24 mouse cellular contexts compared by ENCODE assay signal in genomic region chr13:30787556-30787955, GRCm38 (mm10). TPM values are rescaled to one million over a fixed set of nuclear protein-coding genes. Genes with fewer than 3 reads are reported as not detected.
DNase-seq lines count a peak whose midpoint lies in the region; ATAC-seq lines count a peak whose summit lies in the region.
"Had no signal": no experiment of that assay in that cellular context is flagged by ENCODE, and none has a peak within 500 bp of the region (broad histone marks: within the 10 kb centered on the region; RNA-seq: fewer than 3 reads in every experiment).

No protein-coding gene starts in this region.

- H3K9ac ChIP-seq in intestine, embryonic 14.5 days (ENCODE audit: low read length) = no peak overlapping the region
- no peak overlapping the region for H3K9ac ChIP-seq in intestine, embryonic 16.5 days (ENCODE audit: low read depth, low read length)
- H3K9ac ChIP-seq: forebrain, embryonic 15.5 days; hindbrain, embryonic 13.5 days; kidney, embryonic 15.5 days; midbrain, embryonic 13.5 days had no signal

- H3K4me3 ChIP-seq in intestine, embryonic 14.5 days (ENCODE audit: low read depth, low read length) = no peak overlapping the region
- H3K4me3 ChIP-seq in intestine, embryonic 16.5 days (ENCODE audit: low read length) = no peak overlapping the region
- no peak overlapping the region for H3K4me3 ChIP-seq in macrophage (ENCODE audit: inconsistent target)
- H3K4me3 ChIP-seq: forebrain, embryonic 15.5 days; hindbrain, embryonic 13.5 days; kidney, embryonic 15.5 days; midbrain, embryonic 13.5 days had no signal

- H3K4me2 ChIP-seq in intestine, embryonic 14.5 days (ENCODE audit: low read length) = no peak overlapping the region
- H3K4me2 ChIP-seq in intestine, embryonic 16.5 days (ENCODE audit: low read depth, low read length) = no peak overlapping the region
- H3K4me2 ChIP-seq: forebrain, embryonic 15.5 days; hindbrain, embryonic 13.5 days; kidney, embryonic 15.5 days; midbrain, embryonic 13.5 days had no signal

- no peak for ATAC-seq in CD4-positive, CD25-positive, alpha-beta regulatory T cell, adult 4 months
- no peak for ATAC-seq in intestine, embryonic 14.5 days (replicated peaks; ENCODE audit: low FRiP score, low TSS enrichment, low read depth)
- ATAC-seq in intestine, embryonic 16.5 days = no peak
- ATAC-seq: midbrain, embryonic 13.5 days had no signal

- DNase-seq in CD4-positive, CD25-positive, alpha-beta regulatory T cell, adult 2 months (ENCODE audit: low read depth, low spot score) = peak; percentile 32
- peak; percentile 33 for DNase-seq in intestine, embryonic 14.5 days (ENCODE audit: low spot score)
- DNase-seq in retina, postnatal 1 day = peak; percentile 11
- no peak for DNase-seq in retina, embryonic 14.5 days (ENCODE audit: low spot score)
- DNase-seq in right cerebral cortex, postnatal 4 days = no peak
- DNase-seq: adrenal gland, postnatal 14 days; cerebellum, adult 9-10 months; gastrocnemius, postnatal 25 days; kidney, adult 11 months; kidney, postnatal 4 days; lung, adult 18-20 months; lung, postnatal 10 days; right cerebral cortex, postnatal 14 days; spleen, adult 18-20 months; thymus, postnatal 25 days had no signal

- H3K4me1 ChIP-seq in intestine, embryonic 14.5 days (replicated peaks; ENCODE audit: control insufficient read depth, insufficient read depth, low read length) = no peaks in the 10 kb centered on the region
- no peaks in the 10 kb centered on the region for H3K4me1 ChIP-seq in intestine, embryonic 16.5 days (ENCODE audit: control insufficient read depth, insufficient read depth, low read length)
- H3K4me1 ChIP-seq: forebrain, embryonic 15.5 days; hindbrain, embryonic 13.5 days; midbrain, embryonic 13.5 days had no signal

- H3K79me2 ChIP-seq in macrophage (ENCODE audit: inconsistent target) = no peaks in the 10 kb centered on the region

- no peak overlapping the region for H3K27ac ChIP-seq in intestine, embryonic 14.5 days (ENCODE audit: low read depth)
- H3K27ac ChIP-seq in intestine, embryonic 16.5 days (ENCODE audit: low read length) = no peak overlapping the region
- 0 out of 2 replicates have a peak overlapping the region, but pooled peaks have one; percentile 15 for H3K27ac ChIP-seq in macrophage
- H3K27ac ChIP-seq: forebrain, embryonic 15.5 days; hindbrain, embryonic 13.5 days; kidney, embryonic 15.5 days; midbrain, embryonic 13.5 days had no signal

- no peaks in the 10 kb centered on the region for H3K27me3 ChIP-seq in intestine, embryonic 14.5 days (replicated peaks; ENCODE audit: control insufficient read depth, insufficient read depth, low read length)
- no peaks in the 10 kb centered on the region for H3K27me3 ChIP-seq in intestine, embryonic 16.5 days (replicated peaks; ENCODE audit: control insufficient read depth, insufficient read depth, low read length)
- H3K27me3 ChIP-seq: forebrain, embryonic 15.5 days; hindbrain, embryonic 13.5 days; kidney, embryonic 15.5 days; midbrain, embryonic 13.5 days had no signal

- no peaks in the 10 kb centered on the region for H3K9me3 ChIP-seq in intestine, embryonic 14.5 days (ENCODE audit: control insufficient read depth, low read length)
- no peaks in the 10 kb centered on the region for H3K9me3 ChIP-seq in intestine, embryonic 16.5 days (ENCODE audit: control insufficient read depth, low read length)
- H3K9me3 ChIP-seq: forebrain, embryonic 15.5 days; hindbrain, embryonic 13.5 days; kidney, embryonic 15.5 days; midbrain, embryonic 13.5 days had no signal

- H3K36me3 ChIP-seq in intestine, embryonic 14.5 days (ENCODE audit: control insufficient read depth, insufficient read depth, low read length) = no peaks in the 10 kb centered on the region
- H3K36me3 ChIP-seq in intestine, embryonic 16.5 days (ENCODE audit: control insufficient read depth, insufficient read depth, low read length) = no peaks in the 10 kb centered on the region
- H3K36me3 ChIP-seq in macrophage (ENCODE audit: inconsistent target) = no peaks in the 10 kb centered on the region
- H3K36me3 ChIP-seq: forebrain, embryonic 15.5 days; hindbrain, embryonic 13.5 days; kidney, embryonic 15.5 days; midbrain, embryonic 13.5 days had no signal

- WGBS in intestine, embryonic 14.5 days = 92% methylated on average over 2 of the region's 2 CpGs
- 87% methylated on average over 2 of the region's 2 CpGs for WGBS in intestine, embryonic 16.5 days
- 100% methylated on average over 2 of the region's 2 CpGs for WGBS in macrophage (ENCODE audit: missing documents)

RNA-seq across cellular contexts. Expression of gene Irf4, which starts 38.5 kb away (rescaled TPM):
- 10 to 100 TPM; 14.8 to 22.6 TPM for polyA plus RNA-seq in CD4-positive, CD25-positive, alpha-beta regulatory T cell, adult 4 months (2017; shearing (Covaris generic))
- 0.04 and 0.07 TPM in 2 replicates for polyA plus RNA-seq in intestine, embryonic 14.5 days (2014; fragmentation: Nextera tagmentation; extraction: Ambion mirVana)
- polyA plus RNA-seq in intestine, embryonic 16.5 days (2015; fragmentation: Nextera tagmentation; extraction: Ambion mirVana) = 0.06 and 0.09 TPM in 2 replicates
- 10 to 100 TPM in 4 of 26 experiments, 1 to 10 TPM in 12, under 1 TPM in 9, not detected in 1; 0.26 to 26.4 (median 1.6) TPM for total RNA-seq in macrophage (2018; cell fraction: chromatin; rRNA removed)
- total RNA-seq in macrophage (2018; cell fraction: cytosol; rRNA removed) = 10 to 100 TPM in 2 of 26 experiments, 1 to 10 TPM in 14, under 1 TPM in 10; 0.37 to 17.3 (median 2.1) TPM
- total RNA-seq in macrophage (2018; cell fraction: nucleus; rRNA removed) = 10 to 100 TPM in 5 of 26 experiments, 1 to 10 TPM in 16, under 1 TPM in 5; 0.55 to 21.8 (median 3.1) TPM
- polyA plus RNA-seq in macrophage (2018) = 0.88 to 1.5 TPM (median 1.2 TPM) in 3 replicates
- total RNA-seq: MEL had no signal
- polyA plus RNA-seq: limb, embryonic 11.5 days had no signal

Comparison
In these comparisons a context has a peak if more than half of its experiments do, and no peak if none do; other contexts are left out.
1. DNase-seq: peak in CD4-positive, CD25-positive, alpha-beta regulatory T cell, adult 2 months (single experiment), intestine, embryonic 14.5 days (single experiment) and retina, postnatal 1 day (single experiment); none in retina, embryonic 14.5 days (single experiment) and right cerebral cortex, postnatal 4 days (single experiment).